Comparison of ENCODE assay signal across 24 mouse cellular contexts in genomic region chr10:80606737-80607350, GRCm38 (mm10). TPM values are rescaled to one million over a fixed set of nuclear protein-coding genes. Genes with fewer than 3 reads are reported as not detected.
DNase-seq lines count a peak whose midpoint lies in the region; ATAC-seq and TF ChIP-seq lines count a peak whose summit lies in the region.
"Had no signal": no experiment of that assay in that cellular context is flagged by ENCODE, and none has a peak within 500 bp of the region (broad histone marks: within the 10 kb centered on the region; RNA-seq: fewer than 3 reads in every experiment).

No protein-coding gene starts in this region.

- WGBS in liver, embryonic 13.5 days (ENCODE audit: insufficient replicate concordance) = 95% methylated on average over 34 of the region's 34 CpGs
- 96% methylated on average over 34 of the region's 34 CpGs for WGBS in liver, postnatal 0 days (ENCODE audit: insufficient replicate concordance)
- WGBS in intestine, postnatal 0 days = 93% methylated on average over 32 of the region's 34 CpGs

- no peak for TF ChIP-seq CTCF in liver, postnatal 0 days (IDR thresholded peaks at IDR 0.05; ENCODE audit: low read depth)
- TF ChIP-seq CTCF in ES-Bruce4 (IDR thresholded peaks at IDR 0.05; ENCODE audit: low read depth, low read length) = no peak
- no peak for TF ChIP-seq CTCF in intestine, postnatal 0 days (IDR thresholded peaks at IDR 0.05; ENCODE audit: low read depth)

- no peak for TF ChIP-seq POLR2A in ES-Bruce4 (IDR thresholded peaks at IDR 0.05; ENCODE audit: insufficient read depth, low read length)

- H3K4me2 ChIP-seq in liver, embryonic 13.5 days = no peak overlapping the region
- no peak overlapping the region for H3K4me2 ChIP-seq in liver, postnatal 0 days (ENCODE audit: low read depth, low read length)
- peak overlapping the region; percentile 47 for H3K4me2 ChIP-seq in intestine, postnatal 0 days (replicated peaks; ENCODE audit: low read depth)
- H3K4me2 ChIP-seq: embryonic facial prominence, embryonic 13.5 days; forebrain, embryonic 12.5 days; heart, embryonic 15.5 days; limb, embryonic 15.5 days; midbrain, embryonic 12.5 days had no signal

- H3K9me3 ChIP-seq in liver, embryonic 13.5 days (replicated peaks) = no peaks in the 10 kb centered on the region
- H3K9me3 ChIP-seq in liver, postnatal 0 days (ENCODE audit: low read length) = no peaks in the 10 kb centered on the region
- H3K9me3 ChIP-seq in ES-Bruce4 (replicated peaks; ENCODE audit: control insufficient read depth, insufficient read depth, low read length, poor library complexity, severe bottlenecking) = no peaks in the 10 kb centered on the region
- H3K9me3 ChIP-seq in intestine, postnatal 0 days (ENCODE audit: control insufficient read depth) = no peaks in the 10 kb centered on the region
- H3K9me3 ChIP-seq: embryonic facial prominence, embryonic 13.5 days; forebrain, embryonic 12.5 days; heart, embryonic 15.5 days; limb, embryonic 15.5 days; midbrain, embryonic 12.5 days had no signal

- 0 out of 2 replicates have a peak overlapping the region, but pooled peaks have one; percentile 22 for H3K9ac ChIP-seq in liver, embryonic 13.5 days
- H3K9ac ChIP-seq in liver, postnatal 0 days (replicated peaks) = no peak overlapping the region
- peak overlapping the region; percentile 32 for H3K9ac ChIP-seq in ES-Bruce4 (ENCODE audit: low read depth, poor library complexity, severe bottlenecking)
- no peak overlapping the region for H3K9ac ChIP-seq in intestine, postnatal 0 days (ENCODE audit: low read depth, low read length)
- H3K9ac ChIP-seq: embryonic facial prominence, embryonic 13.5 days; forebrain, embryonic 12.5 days; heart, embryonic 15.5 days; limb, embryonic 15.5 days; midbrain, embryonic 12.5 days had no signal

- H3K27ac ChIP-seq in liver, embryonic 13.5 days = peak overlapping the region; percentile 25; the same call in 1 of the 2 replicates
- H3K27ac ChIP-seq in liver, postnatal 0 days (ENCODE audit: low read depth) = no peak overlapping the region
- no peak overlapping the region for H3K27ac ChIP-seq in ES-Bruce4 (ENCODE audit: insufficient read depth, low read length)
- peak overlapping the region; percentile 60 for H3K27ac ChIP-seq in intestine, postnatal 0 days (ENCODE audit: low read depth, low read length)
- H3K27ac ChIP-seq: embryonic facial prominence, embryonic 13.5 days; forebrain, embryonic 12.5 days; heart, embryonic 15.5 days; kidney, postnatal 0 days; limb, embryonic 15.5 days; midbrain, embryonic 12.5 days had no signal

- peaks cover 81% of the 10 kb centered on the region for H3K4me1 ChIP-seq in liver, embryonic 13.5 days (replicated peaks)
- peaks cover 30% of the 10 kb centered on the region for H3K4me1 ChIP-seq in liver, postnatal 0 days (ENCODE audit: insufficient read depth)
- H3K4me1 ChIP-seq in ES-Bruce4 (ENCODE audit: control insufficient read depth, insufficient read depth, low read length) = peaks cover 8% of the 10 kb centered on the region
- no peaks in the 10 kb centered on the region; the same call in 1 of the 2 replicates for H3K4me1 ChIP-seq in intestine, postnatal 0 days (replicated peaks; ENCODE audit: control insufficient read depth, insufficient read depth, low read length)

- peak; percentile 92 for DNase-seq in heart, adult 11 months
- DNase-seq in heart, adult 9 months (ENCODE audit: low spot score in 2 of 2) = no peak
- no peak for DNase-seq in liver, embryonic 13.5 days
- no peak for DNase-seq in liver, postnatal 0 days
- no peak for DNase-seq in urinary bladder, postnatal 10 days (ENCODE audit: low spot score)
- DNase-seq: adrenal gland, adult 8-10 months; B cell, adult 2 months; embryo, embryonic 11 days; gastrocnemius, postnatal 25 days; heart, postnatal 36 days; kidney, adult 18-20 months; layer of hippocampus, adult 9-11 months; lung, adult 18-20 months; lung, postnatal 10 days had no signal

- ATAC-seq in liver, embryonic 13.5 days (ENCODE audit: low read depth) = no peak
- no peak for ATAC-seq in liver, postnatal 0 days
- ATAC-seq in intestine, postnatal 0 days = no peak
- ATAC-seq: hindbrain, embryonic 16.5 days had no signal

- H3K27me3 ChIP-seq in liver, embryonic 13.5 days = no peaks in the 10 kb centered on the region
- H3K27me3 ChIP-seq in liver, postnatal 0 days (ENCODE audit: insufficient read depth, low read length) = no peaks in the 10 kb centered on the region
- no peaks in the 10 kb centered on the region for H3K27me3 ChIP-seq in ES-Bruce4 (ENCODE audit: control insufficient read depth, insufficient read depth, low read length, poor library complexity, severe bottlenecking)
- no peaks in the 10 kb centered on the region for H3K27me3 ChIP-seq in intestine, postnatal 0 days (replicated peaks; ENCODE audit: control insufficient read depth, insufficient read depth, low read length)
- H3K27me3 ChIP-seq: embryonic facial prominence, embryonic 13.5 days; forebrain, embryonic 12.5 days; heart, embryonic 15.5 days; limb, embryonic 15.5 days; midbrain, embryonic 12.5 days had no signal

- no peak for TF ChIP-seq EP300 in liver, postnatal 0 days (IDR thresholded peaks at IDR 0.05; ENCODE audit: low read depth)
- TF ChIP-seq EP300 in ES-Bruce4 (IDR thresholded peaks at IDR 0.05; ENCODE audit: insufficient read depth, low read depth, low read length) = no peak

- H3K36me3 ChIP-seq in liver, embryonic 13.5 days = peaks cover 58% of the 10 kb centered on the region
- peaks cover 31% of the 10 kb centered on the region for H3K36me3 ChIP-seq in liver, postnatal 0 days (replicated peaks; ENCODE audit: insufficient read depth, low read length)
- H3K36me3 ChIP-seq in ES-Bruce4 (ENCODE audit: control insufficient read depth, insufficient read depth, low read length, poor library complexity, severe bottlenecking) = no peaks in the 10 kb centered on the region
- peaks cover 39% of the 10 kb centered on the region for H3K36me3 ChIP-seq in intestine, postnatal 0 days (ENCODE audit: control insufficient read depth, insufficient read depth)

- no peak overlapping the region for H3K4me3 ChIP-seq in liver, embryonic 13.5 days (replicated peaks)
- no peak overlapping the region for H3K4me3 ChIP-seq in liver, postnatal 0 days (ENCODE audit: low read depth, low read length)
- H3K4me3 ChIP-seq in ES-Bruce4 (ENCODE audit: low read depth, low read length) = peak overlapping the region; percentile 62
- no peak overlapping the region for H3K4me3 ChIP-seq in intestine, postnatal 0 days (ENCODE audit: low read depth, low read length)
- H3K4me3 ChIP-seq: embryonic facial prominence, embryonic 13.5 days; erythroblast, embryonic 14.5 days; forebrain, embryonic 12.5 days; heart, embryonic 15.5 days; limb, embryonic 15.5 days; midbrain, embryonic 12.5 days had no signal

RNA-seq across cellular contexts. Expression of gene Gm49322, which starts 1.0 kb away (rescaled TPM):
- 1.4 and 1.5 TPM in 2 replicates for polyA plus RNA-seq in liver, embryonic 13.5 days (2015; fragmentation: Nextera tagmentation; extraction: Ambion mirVana)
- 0.20 and 0.52 TPM in 2 replicates for polyA plus RNA-seq in liver, postnatal 0 days (2015; fragmentation: Nextera tagmentation; extraction: Ambion mirVana)
- 2.4 and 2.8 TPM in 2 replicates for polyA plus RNA-seq in ES-Bruce4 (2011; ENCODE audit: insufficient read depth, insufficient read length, low read depth, missing spikeins)
- 2.3 and 2.6 TPM in 2 replicates for polyA plus RNA-seq in intestine, postnatal 0 days (2015; fragmentation: Nextera tagmentation; extraction: Ambion mirVana)

RNA-seq across cellular contexts. Expression of gene Adat3, which starts 4.2 kb away (rescaled TPM):
- 5.7 and 6.3 TPM in 2 replicates for polyA plus RNA-seq in liver, embryonic 13.5 days (2015; fragmentation: Nextera tagmentation; extraction: Ambion mirVana)
- polyA plus RNA-seq in liver, postnatal 0 days (2015; fragmentation: Nextera tagmentation; extraction: Ambion mirVana) = 2.1 and 2.6 TPM in 2 replicates
- 3.6 and 5.4 TPM in 2 replicates for polyA plus RNA-seq in ES-Bruce4 (2011; ENCODE audit: insufficient read depth, insufficient read length, low read depth, missing spikeins)
- polyA plus RNA-seq in intestine, postnatal 0 days (2015; fragmentation: Nextera tagmentation; extraction: Ambion mirVana) = 5.4 and 6.6 TPM in 2 replicates

RNA-seq across cellular contexts. Expression of gene Scamp4, which starts 4.2 kb away (rescaled TPM):
- polyA plus RNA-seq in liver, embryonic 13.5 days (2015; fragmentation: Nextera tagmentation; extraction: Ambion mirVana) = 52.0 and 54.6 TPM in 2 replicates
- 27.5 and 29.2 TPM in 2 replicates for polyA plus RNA-seq in liver, postnatal 0 days (2015; fragmentation: Nextera tagmentation; extraction: Ambion mirVana)
- polyA plus RNA-seq in ES-Bruce4 (2011; ENCODE audit: insufficient read depth, insufficient read length, low read depth, missing spikeins) = 58.4 and 68.9 TPM in 2 replicates
- 86.5 and 88.5 TPM in 2 replicates for polyA plus RNA-seq in intestine, postnatal 0 days (2015; fragmentation: Nextera tagmentation; extraction: Ambion mirVana)

RNA-seq across cellular contexts. Expression of gene Csnk1g2, which starts 15.8 kb away (rescaled TPM):
- 46.0 and 51.1 TPM in 2 replicates for polyA plus RNA-seq in liver, embryonic 13.5 days (2015; fragmentation: Nextera tagmentation; extraction: Ambion mirVana)
- 41.4 and 45.8 TPM in 2 replicates for polyA plus RNA-seq in liver, postnatal 0 days (2015; fragmentation: Nextera tagmentation; extraction: Ambion mirVana)
- polyA plus RNA-seq in ES-Bruce4 (2011; ENCODE audit: insufficient read depth, insufficient read length, low read depth, missing spikeins) = 82.7 and 84.6 TPM in 2 replicates
- 97.5 and 99.2 TPM in 2 replicates for polyA plus RNA-seq in intestine, postnatal 0 days (2015; fragmentation: Nextera tagmentation; extraction: Ambion mirVana)

RNA-seq across cellular contexts. Expression of gene Abhd17a, which starts 16.7 kb away (rescaled TPM):
- polyA plus RNA-seq in liver, embryonic 13.5 days (2015; fragmentation: Nextera tagmentation; extraction: Ambion mirVana) = 45.1 and 51.7 TPM in 2 replicates
- 50.2 and 59.3 TPM in 2 replicates for polyA plus RNA-seq in liver, postnatal 0 days (2015; fragmentation: Nextera tagmentation; extraction: Ambion mirVana)
- 35.8 and 49.5 TPM in 2 replicates for polyA plus RNA-seq in ES-Bruce4 (2011; ENCODE audit: insufficient read depth, insufficient read length, low read depth, missing spikeins)
- 116 and 117 TPM in 2 replicates for polyA plus RNA-seq in intestine, postnatal 0 days (2015; fragmentation: Nextera tagmentation; extraction: Ambion mirVana)

Comparison
In these comparisons a context has a peak if more than half of its experiments do, and no peak if none do; other contexts are left out.
1. H3K27ac ChIP-seq: peak in liver, embryonic 13.5 days (single experiment) and intestine, postnatal 0 days (single experiment); none in liver, postnatal 0 days (single experiment) and ES-Bruce4 (single experiment).
2. H3K9ac ChIP-seq: peak in liver, embryonic 13.5 days (single experiment) and ES-Bruce4 (single experiment); none in liver, postnatal 0 days (single experiment) and intestine, postnatal 0 days (single experiment).